Comparison of ENCODE assay signal across 14 mouse cellular contexts in genomic region chr17:46188829-46189228, GRCm38 (mm10). TPM values are rescaled to one million over a fixed set of nuclear protein-coding genes. Genes with fewer than 3 reads are reported as not detected.
"Had no signal": no experiment of that assay in that cellular context is flagged by ENCODE, and none has a peak within 500 bp of the region (broad histone marks: within the 10 kb centered on the region; RNA-seq: fewer than 3 reads in every experiment).

No protein-coding gene starts in this region.

- DNase-seq: cerebellum, postnatal 25 days; cerebellum, postnatal 36 days; embryo, embryonic 11 days; forebrain, postnatal 0 days; gastrocnemius, adult 2 months; gastrocnemius, postnatal 10 days; gastrocnemius, postnatal 14 days; gastrocnemius, postnatal 25 days; gastrocnemius, postnatal 36 days; heart, adult 11 months; heart, adult 18-20 months; heart, adult 2 months had no signal

RNA-seq across cellular contexts. Expression of gene Rsph9, which starts 44.8 kb away (rescaled TPM):
- total RNA-seq: granulocyte monocyte progenitor cell, adult 5-6 weeks had no signal
- polyA plus RNA-seq: erythroblast, embryonic 14.5 days had no signal
